Mouse (Mus musculus) liver, embryonic 14.5 days (tissue): ENCODE measurements around the gene Tmem63b. TPM values are rescaled to one million over a fixed set of nuclear protein-coding genes. Genes with fewer than 3 reads are reported as not detected.

ENCODE experiments used
- ATAC-seq: fragments of 200-750 bp; cut with Nextera tagmentation; 2 replicates; pipeline ENCODE4 v1.8.0; 2017; ENCODE audit warnings: moderate number of reproducible peaks, mild to moderate bottlenecking, moderate library complexity; ENCODE audit not compliant: insufficient read depth
- DNase-seq, 3 experiments: peaks; one replicate each; pipeline ENCODE4 v3.0.0-alpha.2; 2012 to 2013; ENCODE audit warnings: low read depth in 3 of 3, low spot score in 3 of 3
- H3K27ac ChIP-seq: fragments of 300-500 bp; sonication (generic); 2 replicates; pipeline ENCODE4 v1.5.1; 2014; ENCODE audit warnings: moderate library complexity, mild to moderate bottlenecking, control low read depth, inconsistent platforms
- H3K27me3 ChIP-seq: fragments of 300-500 bp; sonication (generic); 2 replicates; pipeline ENCODE4 v1.6.1; 2014; ENCODE audit warnings: mild to moderate bottlenecking, low read length, moderate library complexity; ENCODE audit not compliant: control insufficient read depth, insufficient read depth
- H3K36me3 ChIP-seq: fragments of 300-500 bp; sonication (generic); replicated peaks from 2 replicates; pipeline ENCODE4 v1.6.1; 2014; ENCODE audit warnings: low read depth; ENCODE audit not compliant: control insufficient read depth, insufficient read depth
- H3K4me1 ChIP-seq, 2 experiments: fragments of 200-500 bp in 1 of 2; fragments of 300-500 bp in 1 of 2; sonication (generic) in 1 of 2; replicated peaks; 2 replicates each; pipeline ENCODE4 v1.6.1; 2012 to 2014; ENCODE audit warnings: antibody characterized with exemption in 1 of 2, inconsistent platforms in 1 of 2, low read length in 1 of 2; ENCODE audit not compliant: control insufficient read depth in 2 of 2, insufficient read depth in 2 of 2
- H3K4me2 ChIP-seq: fragments of 300-500 bp; sonication (generic); 2 replicates; pipeline ENCODE4 v1.6.1; 2014; ENCODE audit warnings: low read depth, mild to moderate bottlenecking, control low read depth, moderate library complexity
- H3K4me3 ChIP-seq, 2 experiments: fragments of 200-500 bp in 1 of 2; fragments of 300-500 bp in 1 of 2; sonication (generic) in 1 of 2; 2 replicates each; pipeline ENCODE4 v1.5.1; 2012 to 2014; ENCODE audit warnings: low read depth in 2 of 2, low read length in 2 of 2, mild to moderate bottlenecking in 2 of 2, control low read depth in 1 of 2, inconsistent platforms in 1 of 2, moderate library complexity in 1 of 2; ENCODE audit not compliant: insufficient read depth in 1 of 2
- H3K9ac ChIP-seq: fragments of 300-500 bp; sonication (generic); replicated peaks from 2 replicates; pipeline ENCODE4 v1.6.1; 2014; ENCODE audit warnings: mild to moderate bottlenecking, control low read depth, moderate library complexity
- H3K9me3 ChIP-seq: fragments of 300-500 bp; sonication (generic); 2 replicates; pipeline ENCODE4 v1.6.1; 2016; ENCODE audit warnings: low read length, mixed read lengths; ENCODE audit not compliant: control insufficient read depth
- CTCF ChIP-seq: IDR thresholded peaks from 2 replicates; pipeline ENCODE4 v1.5.1; 2016; ENCODE audit warnings: antibody characterized with exemption, low read depth, control low read depth
- EP300 ChIP-seq: IDR thresholded peaks from 2 replicates; pipeline ENCODE4 v1.6.1; 2016; ENCODE audit warnings: antibody characterized with exemption, low read depth
- WGBS: fragments of 180-500 bp; shearing (Covaris S2); extraction: QIAGEN DNeasy Blood & Tissue Kit; methylation state at CpG from one replicate; pipeline ENCODE4 v1.1.7; 2014; ENCODE audit not compliant: insufficient replicate concordance; 5-methylcytosine and 5-hydroxymethylcytosine counted together
- polyA plus RNA-seq, 2 experiments: library from polyadenylated mRNA; depleted of rRNA in 1 of 2; stranded (reverse) in 1 of 2; unstranded in 1 of 2; fragments of >200 nt; fragmentation: Nextera tagmentation in 1 of 2; extraction: Ambion mirVana in 1 of 2; gene quantifications; 2 replicates each; pipeline versions ENCODE4 v1.2.1 to v1.2.3; 2012 to 2014

The Tmem63b gene
- polyA plus RNA-seq, 2 experiments: 4.1 to 10.4 TPM

- Histone ChIP-seq H3K4me1 (peaks cover 3 to 19% of the 10 kb centered on the region in 2 experiments; a peak in 3 of 4 replicates), H3K4me3 (peak overlapping the region; percentile 6 to 12), H3K9me3 (no peaks in the 10 kb centered on the region), H3K36me3 (no peaks in the 10 kb centered on the region), H3K9ac (peak overlapping the region; percentile 51), H3K27me3 (no peaks in the 10 kb centered on the region), H3K4me2 (peak overlapping the region; percentile 64), H3K27ac (peak overlapping the region; percentile 9; the same call in 1 of the 2 replicates)
- no peak for TF ChIP-seq CTCF
- no peak for TF ChIP-seq EP300
- peak; percentile 61; the same call in 1 of the 2 replicates for ATAC-seq
- WGBS: 6% methylated on average over 20 of the region's 20 CpGs
- DNase-seq: no peak
Measured at GRCm38 (mm10) chr17:45619386-45620256, 67.1 kb downstream of the Tmem63b start.

GRCm38 (mm10) chr17:45618941-45619385 lies 67.7 kb downstream of the Tmem63b start:
- ATAC-seq: peak; percentile 70
- no peaks in the 10 kb centered on the region for H3K9me3 ChIP-seq
- no peaks in the 10 kb centered on the region for H3K27me3 ChIP-seq
- H3K4me3 ChIP-seq: peak overlapping the region; percentile 6 to 12
- 5% methylated on average over 8 of the region's 8 CpGs for WGBS
- no peak overlapping the region for H3K27ac ChIP-seq
- no peak for DNase-seq
- H3K4me2 ChIP-seq: peak overlapping the region; percentile 64
- H3K4me1 ChIP-seq: peaks cover 3 to 19% of the 10 kb centered on the region in 2 experiments; a peak in 3 of 4 replicates
- H3K9ac ChIP-seq: peak overlapping the region; percentile 51
- no peaks in the 10 kb centered on the region for H3K36me3 ChIP-seq
- no peak for TF ChIP-seq EP300
- no peak for TF ChIP-seq CTCF

GRCm38 (mm10) chr17:45617655-45618054 lies 69.0 kb downstream of the Tmem63b start:
- no peaks in the 10 kb centered on the region for H3K9me3 ChIP-seq
- H3K4me1 ChIP-seq: peaks cover 3 to 22% of the 10 kb centered on the region in 2 experiments; a peak in 3 of 4 replicates
- H3K27ac ChIP-seq: no peak overlapping the region
- ATAC-seq: no peak
- no peak overlapping the region for H3K4me2 ChIP-seq
- TF ChIP-seq EP300 (no peak), CTCF (no peak)
- no peaks in the 10 kb centered on the region for H3K36me3 ChIP-seq
- no peak overlapping the region for H3K4me3 ChIP-seq
- 71% methylated on average over 6 of the region's 6 CpGs for WGBS
- no peaks in the 10 kb centered on the region for H3K27me3 ChIP-seq
- no peak overlapping the region for H3K9ac ChIP-seq
- DNase-seq: no peak

GRCm38 (mm10) chr17:45616679-45617078 lies 70.0 kb downstream of the Tmem63b start:
- H3K27me3 ChIP-seq: no peaks in the 10 kb centered on the region
- H3K27ac ChIP-seq: no peak overlapping the region
- TF ChIP-seq CTCF (no peak), EP300 (no peak)
- no peaks in the 10 kb centered on the region for H3K36me3 ChIP-seq
- H3K9me3 ChIP-seq: no peaks in the 10 kb centered on the region
- H3K4me3 ChIP-seq: no peak overlapping the region
- DNase-seq (no peak), ATAC-seq (no peak)
- no peak overlapping the region for H3K4me2 ChIP-seq
- peaks cover 5 to 23% of the 10 kb centered on the region in 2 experiments; a peak in 3 of 4 replicates for H3K4me1 ChIP-seq
- H3K9ac ChIP-seq: no peak overlapping the region
- 56% methylated on average over 3 of the region's 3 CpGs for WGBS

GRCm38 (mm10) chr17:45616046-45616650 lies 70.6 kb downstream of the Tmem63b start:
- Histone ChIP-seq H3K9ac (no peak overlapping the region), H3K27me3 (no peaks in the 10 kb centered on the region), H3K4me2 (no peak overlapping the region), H3K9me3 (no peaks in the 10 kb centered on the region), H3K27ac (no peak overlapping the region), H3K4me3 (no peak overlapping the region), H3K36me3 (no peaks in the 10 kb centered on the region), H3K4me1 (peaks cover 6 to 24% of the 10 kb centered on the region in 2 experiments; a peak in 3 of 4 replicates)
- TF ChIP-seq EP300 (no peak), CTCF (no peak)
- DNase-seq (no peak), ATAC-seq (no peak)
- 47% methylated on average over 4 of the region's 4 CpGs for WGBS
